Mouse (Mus musculus) midbrain, embryonic 14.5 days (tissue): ENCODE results near the gene C1qtnf9. TPM values are rescaled to one million over a fixed set of nuclear protein-coding genes. Genes with fewer than 3 reads are reported as not detected.

Source experiments
- polyA plus RNA-seq: library from polyadenylated mRNA; unstranded; fragments of >200 nt; fragmentation: Nextera tagmentation; extraction: Ambion mirVana; gene quantifications from 2 replicates; pipeline ENCODE4 v1.2.1, GENCODE M21; 2014

The C1qtnf9 gene
- polyA plus RNA-seq, 1 experiment from 2014 or later, result not detected

Other genes with a start within 250 kb of the C1qtnf9 start
- 22.0 and 31.6 TPM in 2 replicates for gene Spata13, start 134.1 kb upstream of the C1qtnf9 start, polyA plus RNA-seq
- gene Mipep, start 16.4 kb downstream of the C1qtnf9 start, polyA plus RNA-seq, result 15.7 and 21.3 TPM in 2 replicates